ENCODE assay signal across 26 mouse cellular contexts in the genomic region with DNA sequence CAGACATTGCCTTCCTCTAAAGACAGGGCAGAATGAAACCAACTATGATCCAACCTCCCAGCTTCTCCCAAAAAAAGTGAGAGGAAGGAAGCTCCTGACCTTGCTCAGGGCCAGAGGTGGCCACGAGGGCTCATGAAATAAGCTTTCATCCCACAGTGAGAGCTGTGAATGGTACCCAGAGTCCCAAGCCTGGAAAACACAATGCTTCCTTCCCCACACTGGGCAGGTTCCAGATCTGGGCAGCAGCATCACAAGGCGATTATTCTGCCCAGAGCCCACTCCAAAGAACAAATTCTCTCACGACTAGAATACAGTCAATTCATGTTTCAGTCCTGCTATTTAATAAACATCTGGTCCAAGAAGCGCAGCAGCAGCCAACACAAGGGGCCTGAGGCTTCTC.
A peak's percentile ranks its signal among the peaks of the same experiment; 100 is the strongest.
DNase-seq lines count a peak whose midpoint lies in the region; ATAC-seq and TF ChIP-seq lines count a peak whose summit lies in the region.
"Had no signal": no experiment of that assay in that cellular context is flagged by ENCODE, and none has a peak within 500 bp of the region (broad histone marks: within the 10 kb centered on the region; RNA-seq: fewer than 3 reads in every experiment).

No protein-coding gene starts in this region.

- no peak overlapping the region for H3K4me2 ChIP-seq in lung, embryonic 15.5 days
- H3K4me2 ChIP-seq in lung, postnatal 0 days (replicated peaks; ENCODE audit: low read depth, low read length): no peak overlapping the region
- no peak overlapping the region for H3K4me2 ChIP-seq in forebrain, embryonic 15.5 days (replicated peaks)
- H3K4me2 ChIP-seq: forebrain, embryonic 13.5 days; heart, embryonic 12.5 days; hindbrain, embryonic 13.5 days; limb, embryonic 12.5 days; liver, embryonic 11.5 days; midbrain, embryonic 12.5 days; neural tube, embryonic 12.5 days; stomach, embryonic 15.5 days had no signal

- no peaks in the 10 kb centered on the region for H3K9me3 ChIP-seq in lung, embryonic 15.5 days
- no peaks in the 10 kb centered on the region for H3K9me3 ChIP-seq in lung, postnatal 0 days (ENCODE audit: low read length)
- H3K9me3 ChIP-seq in forebrain, embryonic 15.5 days: no peaks in the 10 kb centered on the region
- H3K9me3 ChIP-seq: forebrain, embryonic 13.5 days; heart, embryonic 12.5 days; hindbrain, embryonic 13.5 days; limb, embryonic 12.5 days; midbrain, embryonic 12.5 days; neural tube, embryonic 12.5 days; stomach, embryonic 15.5 days had no signal

- peaks cover 5% of the 10 kb centered on the region; the same call in 1 of the 2 replicates for H3K36me3 ChIP-seq in lung, embryonic 15.5 days
- 0 out of 2 replicates have a peak, but pooled peaks cover 5% of the 10 kb centered on the region for H3K36me3 ChIP-seq in lung, postnatal 0 days (ENCODE audit: insufficient read depth, low read length)
- H3K36me3 ChIP-seq in forebrain, embryonic 15.5 days: no peaks in the 10 kb centered on the region
- H3K36me3 ChIP-seq: heart, embryonic 12.5 days; hindbrain, embryonic 13.5 days; stomach, embryonic 15.5 days had no signal

- H3K27me3 ChIP-seq in lung, embryonic 15.5 days: no peaks in the 10 kb centered on the region
- H3K27me3 ChIP-seq in lung, postnatal 0 days (replicated peaks; ENCODE audit: insufficient read depth, low read length): no peaks in the 10 kb centered on the region
- H3K27me3 ChIP-seq in forebrain, embryonic 15.5 days: no peaks in the 10 kb centered on the region
- H3K27me3 ChIP-seq: forebrain, embryonic 13.5 days; heart, embryonic 12.5 days; hindbrain, embryonic 13.5 days; limb, embryonic 12.5 days; megakaryocyte, embryonic 14.5 days; midbrain, embryonic 12.5 days; neural tube, embryonic 12.5 days; Patski; stomach, embryonic 15.5 days had no signal

- peak; percentile 28 for DNase-seq in cerebellum, adult 9-11 months
- DNase-seq in cerebellum, postnatal 14 days: no peak
- DNase-seq in layer of hippocampus, adult 8-10 months (ENCODE audit: low spot score in 2 of 2): peak; percentile 40 to 57
- no peak for DNase-seq in layer of hippocampus, adult 9-10 months (ENCODE audit: low spot score)
- no peak for DNase-seq in lung, postnatal 0 days (ENCODE audit: low spot score)
- DNase-seq: adrenal gland, postnatal 10 days; gastrocnemius, adult 2 months; heart, adult 2 months; heart, postnatal 4 days; kidney, adult 9 months; kidney, postnatal 10 days; right cerebral cortex, postnatal 14 days had no signal

- ATAC-seq in lung, embryonic 15.5 days (ENCODE audit: borderline replicate concordance, extremely low read depth, low FRiP score, low TSS enrichment): no peak
- ATAC-seq in lung, postnatal 0 days: no peak
- ATAC-seq in forebrain, embryonic 15.5 days (replicated peaks): no peak
- ATAC-seq: forebrain, embryonic 13.5 days; intestine, embryonic 16.5 days; Patski had no signal

- no peak overlapping the region for H3K9ac ChIP-seq in lung, embryonic 15.5 days
- no peak overlapping the region for H3K9ac ChIP-seq in lung, postnatal 0 days (replicated peaks; ENCODE audit: low read depth)
- H3K9ac ChIP-seq in forebrain, embryonic 15.5 days (replicated peaks): no peak overlapping the region
- H3K9ac ChIP-seq: forebrain, embryonic 13.5 days; heart, embryonic 12.5 days; hindbrain, embryonic 13.5 days; limb, embryonic 12.5 days; midbrain, embryonic 12.5 days; neural tube, embryonic 12.5 days; stomach, embryonic 15.5 days had no signal

- TF ChIP-seq EP300 in lung, postnatal 0 days (IDR thresholded peaks at IDR 0.05): no peak

- TF ChIP-seq CTCF in lung, postnatal 0 days (IDR thresholded peaks at IDR 0.05): no peak

- no peak overlapping the region for H3K4me3 ChIP-seq in lung, embryonic 15.5 days
- no peak overlapping the region for H3K4me3 ChIP-seq in lung, postnatal 0 days (ENCODE audit: low read depth, low read length)
- H3K4me3 ChIP-seq in forebrain, embryonic 15.5 days: no peak overlapping the region
- H3K4me3 ChIP-seq: forebrain, embryonic 13.5 days; gastrocnemius, adult 2 months; heart, adult 2 months; heart, embryonic 12.5 days; hindbrain, embryonic 13.5 days; limb, embryonic 12.5 days; megakaryocyte, embryonic 14.5 days; midbrain, embryonic 12.5 days; myocyte; neural tube, embryonic 12.5 days; stomach, embryonic 15.5 days had no signal

- H3K4me1 ChIP-seq in lung, embryonic 15.5 days: peaks cover 56% of the 10 kb centered on the region
- peaks cover 38% of the 10 kb centered on the region for H3K4me1 ChIP-seq in lung, postnatal 0 days (ENCODE audit: insufficient read depth, low read depth, low read length)
- peaks cover 44% of the 10 kb centered on the region for H3K4me1 ChIP-seq in forebrain, embryonic 15.5 days
- H3K4me1 ChIP-seq: megakaryocyte, embryonic 14.5 days had no signal

- 0 out of 2 replicates have a peak overlapping the region, but pooled peaks have one; percentile 39 for H3K27ac ChIP-seq in lung, embryonic 15.5 days
- no peak overlapping the region; the same call in 1 of the 2 replicates for H3K27ac ChIP-seq in lung, postnatal 0 days (ENCODE audit: low read length)
- no peak overlapping the region for H3K27ac ChIP-seq in forebrain, embryonic 15.5 days (replicated peaks)
- H3K27ac ChIP-seq: forebrain, embryonic 13.5 days; gastrocnemius, adult 2 months; heart, adult 2 months; hindbrain, embryonic 13.5 days; limb, embryonic 12.5 days; midbrain, embryonic 12.5 days; neural tube, embryonic 12.5 days; stomach, embryonic 15.5 days had no signal

- 55% methylated on average over 4 of the region's 4 CpGs for WGBS in lung, embryonic 15.5 days
- WGBS in lung, postnatal 0 days: 40% methylated on average over 4 of the region's 4 CpGs
- 43% methylated on average over 4 of the region's 4 CpGs for WGBS in forebrain, embryonic 15.5 days

Comparison
In these comparisons a context has a peak if more than half of its experiments do, and no peak if none do; other contexts are left out.
1. DNase-seq: peak in cerebellum, adult 9-11 months (single experiment) and layer of hippocampus, adult 8-10 months (2 of 2); none in cerebellum, postnatal 14 days (0 of 2), layer of hippocampus, adult 9-10 months (single experiment) and lung, postnatal 0 days (single experiment).